Mouse (Mus musculus) embryonic facial prominence, embryonic 11.5 days (tissue): ENCODE results near the gene Rab20. TPM values are rescaled to one million over a fixed set of nuclear protein-coding genes. Genes with fewer than 3 reads are reported as not detected.
"Not testable (repeated sequence)": the region's sequence is repeated elsewhere in the genome, so short reads cannot be mapped to it uniquely, and the experiment has no call there.

Experiments
- ATAC-seq: fragments of 200-750 bp; cut with Nextera tagmentation; replicated peaks from 2 replicates; pipeline ENCODE4 v1.8.0; 2017; ENCODE audit warnings: low read depth; ENCODE audit not compliant: insufficient number of reproducible peaks, low FRiP score, low TSS enrichment
- DNase-seq: peaks from one replicate; pipeline ENCODE4 v3.0.0-alpha.2; 2015; ENCODE audit warnings: low spot score
- H3K27ac ChIP-seq: fragments of 300-500 bp; sonication (generic); replicated peaks from 2 replicates; pipeline ENCODE4 v1.5.1; 2014; ENCODE audit warnings: mild to moderate bottlenecking, low read depth, low read length, control low read depth
- H3K27me3 ChIP-seq: fragments of 300-500 bp; sonication (generic); 2 replicates; pipeline ENCODE4 v1.6.1; 2014; ENCODE audit warnings: mild to moderate bottlenecking, low read length, moderate library complexity, mixed read lengths; ENCODE audit not compliant: control insufficient read depth, insufficient read depth
- H3K36me3 ChIP-seq: fragments of 300-500 bp; sonication (generic); replicated peaks from 2 replicates; pipeline ENCODE4 v1.6.1; 2014; ENCODE audit warnings: low read depth, mild to moderate bottlenecking, low read length, moderate library complexity, mixed read lengths; ENCODE audit not compliant: control insufficient read depth, insufficient read depth
- H3K4me1 ChIP-seq: fragments of 300-500 bp; sonication (generic); 2 replicates; pipeline ENCODE4 v1.6.1; 2014; ENCODE audit warnings: low read length, mixed read lengths; ENCODE audit not compliant: control insufficient read depth, insufficient read depth
- H3K4me2 ChIP-seq: fragments of 300-500 bp; sonication (generic); 2 replicates; pipeline ENCODE4 v1.6.1; 2014; ENCODE audit warnings: low read depth, mild to moderate bottlenecking, control low read depth, low read length, moderate library complexity
- H3K4me3 ChIP-seq: fragments of 300-500 bp; sonication (generic); 2 replicates; pipeline ENCODE4 v1.5.1; 2014; ENCODE audit warnings: low read depth, low read length, control low read depth
- H3K9ac ChIP-seq: fragments of 300-500 bp; sonication (generic); replicated peaks from 2 replicates; pipeline ENCODE4 v1.6.1; 2014; ENCODE audit warnings: mild to moderate bottlenecking, control low read depth, low read length
- H3K9me3 ChIP-seq: fragments of 300-500 bp; sonication (generic); replicated peaks from 2 replicates; pipeline ENCODE4 v1.6.1; 2016; ENCODE audit warnings: mild to moderate bottlenecking, low read length, inconsistent platforms, mixed read lengths; ENCODE audit not compliant: control insufficient read depth
- WGBS: fragments of 180-500 bp; shearing (Covaris S2); extraction: QIAGEN DNeasy Blood & Tissue Kit; methylation state at CpG from one replicate; pipeline ENCODE4 v1.1.7; 2014; 5-methylcytosine and 5-hydroxymethylcytosine counted together
- polyA plus RNA-seq: library from polyadenylated mRNA; unstranded; fragments of >200 nt; fragmentation: Nextera tagmentation; extraction: Ambion mirVana; gene quantifications from 2 replicates; pipeline ENCODE4 v1.2.1, GENCODE M21; 2014

The Rab20 gene
- polyA plus RNA-seq, 1 experiment from 2014 or later, result 0.79 TPM

- peak within 1 kb of the TSS; percentile 71 for H3K4me2 ChIP-seq
- no peaks in the 10 kb centered on the region for H3K36me3 ChIP-seq
- peak; percentile 97 for ATAC-seq
- H3K4me3 ChIP-seq, result peak within 1 kb of the TSS; percentile 87
- peak within 1 kb of the TSS; percentile 80 for H3K9ac ChIP-seq
- no peaks in the 10 kb centered on the region for H3K4me1 ChIP-seq
- no peaks in the 10 kb centered on the region for H3K9me3 ChIP-seq
- peak within 1 kb of the TSS; percentile 63 for H3K27ac ChIP-seq
- no peaks in the 10 kb centered on the region for H3K27me3 ChIP-seq
- peak; percentile 94 for DNase-seq
- 4% methylated on average over 73 of the region's 73 CpGs for WGBS
Measured at GRCm38 (mm10) chr8:11497017-11497990, 18.8 kb upstream of the Rab20 start, which contains the start of gene Naxd. TSS of gene Naxd (plus strand) at chr8:11497506.

- not testable (repeated sequence) for H3K4me1 ChIP-seq, ATAC-seq, DNase-seq, H3K9ac ChIP-seq, H3K36me3 ChIP-seq, H3K27ac ChIP-seq, H3K4me2 ChIP-seq, H3K9me3 ChIP-seq, H3K4me3 ChIP-seq, H3K27me3 ChIP-seq
- 78% methylated on average over 2 of the region's 2 CpGs for WGBS
Measured at GRCm38 (mm10) chr8:11492340-11492739, 13.8 kb upstream of the Rab20 start.

- Histone ChIP-seq H3K27me3 (peaks cover 2% of the 10 kb centered on the region; the same call in 1 of the 2 replicates), H3K36me3 (no peaks in the 10 kb centered on the region), H3K4me3 (no peak overlapping the region), H3K9ac (no peak overlapping the region), H3K9me3 (no peaks in the 10 kb centered on the region), H3K27ac (no peak overlapping the region), H3K4me1 (no peaks in the 10 kb centered on the region), H3K4me2 (no peak overlapping the region)
- WGBS, result 76% methylated on average over 4 of the region's 4 CpGs
- ATAC-seq (no peak), DNase-seq (no peak)
Measured at GRCm38 (mm10) chr8:11487229-11487628, 8.7 kb upstream of the Rab20 start.

GRCm38 (mm10) chr8:11486142-11486541 is 7.6 kb upstream of the Rab20 start:
- 27% methylated on average over 7 of the region's 7 CpGs for WGBS
- Histone ChIP-seq H3K36me3 (no peaks in the 10 kb centered on the region), H3K9ac (no peak overlapping the region), H3K4me1 (no peaks in the 10 kb centered on the region), H3K9me3 (no peaks in the 10 kb centered on the region), H3K27ac (no peak overlapping the region), H3K4me3 (no peak overlapping the region), H3K27me3 (peaks cover 9% of the 10 kb centered on the region), H3K4me2 (no peak overlapping the region)
- ATAC-seq, result no peak
- peak; percentile 84 for DNase-seq

- Histone ChIP-seq H3K27me3 (peaks cover 31% of the 10 kb centered on the region), H3K27ac (no peak overlapping the region), H3K9me3 (no peaks in the 10 kb centered on the region), H3K36me3 (no peaks in the 10 kb centered on the region), H3K4me2 (no peak overlapping the region), H3K9ac (no peak overlapping the region), H3K4me3 (no peak overlapping the region), H3K4me1 (peaks cover 5% of the 10 kb centered on the region; the same call in 1 of the 2 replicates)
- WGBS, result 65% methylated on average over 3 of the region's 3 CpGs
- DNase-seq, result no peak
- ATAC-seq, result no peak
Measured at GRCm38 (mm10) chr8:11482537-11482936, 4.0 kb upstream of the Rab20 start.

GRCm38 (mm10) chr8:11481876-11482275 is 3.4 kb upstream of the Rab20 start:
- no peak overlapping the region for H3K4me3 ChIP-seq
- H3K4me2 ChIP-seq, result no peak overlapping the region
- H3K36me3 ChIP-seq, result no peaks in the 10 kb centered on the region
- no peak overlapping the region for H3K9ac ChIP-seq
- H3K9me3 ChIP-seq, result no peaks in the 10 kb centered on the region
- H3K27ac ChIP-seq, result no peak overlapping the region
- ATAC-seq, result no peak
- peaks cover 31% of the 10 kb centered on the region for H3K27me3 ChIP-seq
- DNase-seq, result no peak
- WGBS, result 62% methylated on average over 3 of the region's 3 CpGs
- peaks cover 5% of the 10 kb centered on the region; the same call in 1 of the 2 replicates for H3K4me1 ChIP-seq

GRCm38 (mm10) chr8:11479591-11479990 is 1.1 kb upstream of the Rab20 start:
- peaks cover 5% of the 10 kb centered on the region; the same call in 1 of the 2 replicates for H3K4me1 ChIP-seq

More at GRCm38 (mm10) chr8:11479591-11479990, 1.1 kb upstream of the Rab20 start:
- H3K4me2 ChIP-seq, result no peak overlapping the region
- H3K9me3 ChIP-seq, result no peaks in the 10 kb centered on the region
- 5% methylated on average over 14 of the region's 14 CpGs for WGBS
- H3K4me3 ChIP-seq, result no peak overlapping the region
- DNase-seq (no peak), ATAC-seq (no peak)
- H3K9ac ChIP-seq, result no peak overlapping the region
- H3K27me3 ChIP-seq, result peaks cover 44% of the 10 kb centered on the region
- no peak overlapping the region for H3K27ac ChIP-seq
- H3K36me3 ChIP-seq, result no peaks in the 10 kb centered on the region
